Mouse (Mus musculus) spleen, adult 2 months (tissue): ENCODE measurements around the gene Prdx5. TPM values are rescaled to one million over a fixed set of nuclear protein-coding genes. Genes with fewer than 3 reads are reported as not detected.

Experiments used
- DNase-seq, 2 experiments: peaks; one replicate each; pipeline versions ENCODE4 v3.0.0 to v3.0.0-alpha.2; 2012 to 2021; ENCODE audit warnings: low spot score in 2 of 2, low read depth in 1 of 2
- H3K27ac ChIP-seq: fragments of 200-500 bp; 2 replicates; pipeline ENCODE4 v1.5.1; 2012; ENCODE audit warnings: low read length, inconsistent platforms; ENCODE audit not compliant: insufficient read depth
- H3K27me3 ChIP-seq: fragments of 200-500 bp; 2 replicates; pipeline ENCODE4 v1.6.1; 2012; ENCODE audit warnings: mild to moderate bottlenecking, moderate library complexity, low read length, inconsistent platforms; ENCODE audit not compliant: control insufficient read depth, insufficient read depth
- H3K36me3 ChIP-seq: fragments of 200-500 bp; 2 replicates; pipeline ENCODE4 v1.6.1; 2012; ENCODE audit warnings: mild to moderate bottlenecking, low read length, inconsistent platforms; ENCODE audit not compliant: control insufficient read depth, insufficient read depth
- H3K4me1 ChIP-seq: fragments of 200-500 bp; 2 replicates; pipeline ENCODE4 v1.6.1; 2011; ENCODE audit warnings: inconsistent platforms; ENCODE audit not compliant: control insufficient read depth, insufficient read depth, insufficient read length
- H3K4me3 ChIP-seq: fragments of 200-500 bp; 2 replicates; pipeline ENCODE4 v1.5.1; 2011; ENCODE audit warnings: mild to moderate bottlenecking, inconsistent platforms; ENCODE audit not compliant: insufficient read depth, insufficient read length; ENCODE audit errors: extremely low read depth
- CTCF ChIP-seq: fragments of 200-500 bp; IDR thresholded peaks from 2 replicates; pipeline ENCODE4 v1.5.1; 2011; ENCODE audit warnings: mild to moderate bottlenecking, inconsistent platforms; ENCODE audit not compliant: insufficient read depth, insufficient read length, insufficient replicate concordance; ENCODE audit errors: extremely low read depth
- POLR2A ChIP-seq: fragments of 200-500 bp; IDR thresholded peaks from 2 replicates; pipeline ENCODE4 v1.6.1; 2011; ENCODE audit warnings: low read depth, low read length, inconsistent platforms
- WGBS: fragments of 180-500 bp; shearing (Covaris S2); methylation state at CpG from one replicate; pipeline ENCODE4 v1.1.7; 2018; 5-methylcytosine and 5-hydroxymethylcytosine counted together
- polyA plus RNA-seq: library from polyadenylated mRNA; depleted of rRNA; stranded (reverse); fragments of >200 nt; gene quantifications from 2 replicates; pipeline ENCODE4 v1.2.3, GENCODE M21; 2012

The Prdx5 gene
- polyA plus RNA-seq, 1 experiment, result 54.6 TPM

DNA sequence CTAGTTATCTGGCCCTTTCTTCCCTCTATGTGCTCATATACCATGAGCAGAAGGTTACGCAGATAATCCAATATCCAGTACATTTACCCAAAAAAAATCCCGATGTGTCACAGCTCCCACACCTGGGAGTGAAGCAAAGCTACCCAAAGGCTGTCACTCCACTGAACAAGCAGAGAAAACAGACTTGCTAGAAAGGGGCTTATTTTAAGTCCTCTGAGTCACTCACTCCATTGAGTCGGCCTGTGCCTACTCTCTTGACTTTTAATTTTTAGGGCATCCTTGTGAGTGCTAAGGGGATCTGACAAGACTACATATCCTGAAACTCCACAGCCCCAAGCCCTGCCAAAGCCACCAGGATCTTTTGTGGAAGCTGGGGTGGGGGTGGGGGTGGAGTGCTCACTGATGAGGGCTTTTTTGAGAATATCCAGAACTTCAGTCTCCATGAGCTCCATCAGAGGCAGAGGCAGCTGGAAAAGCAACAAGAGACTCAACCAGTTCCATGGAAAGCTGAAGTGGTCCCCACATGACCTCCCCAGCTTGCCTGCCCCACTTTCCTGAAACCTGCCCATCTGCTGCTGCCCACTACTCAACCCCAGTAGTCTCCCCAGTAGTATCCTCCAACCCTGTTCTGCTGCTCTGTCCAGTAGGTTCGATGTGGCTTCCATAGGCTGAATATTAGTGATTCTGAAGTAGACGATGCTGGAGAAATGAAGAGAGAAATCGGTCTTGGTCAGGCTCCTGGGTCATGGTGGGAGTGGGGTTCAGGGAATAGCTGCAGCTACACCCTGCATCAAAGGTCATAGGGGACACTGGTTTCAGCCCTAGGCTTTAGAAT, 13.2 kb upstream of the Prdx5 start:
- H3K4me3 ChIP-seq, result no peak overlapping the region
- peaks cover 12% of the 10 kb centered on the region for H3K27me3 ChIP-seq
- DNase-seq, result no peak
- no peak for TF ChIP-seq POLR2A
- no peak for TF ChIP-seq CTCF
- H3K4me1 ChIP-seq, result peaks cover 13% of the 10 kb centered on the region
- 71% methylated on average over 6 of the region's 6 CpGs for WGBS
- no peak overlapping the region for H3K27ac ChIP-seq
- H3K36me3 ChIP-seq, result peaks cover 2% of the 10 kb centered on the region; the same call in 1 of the 2 replicates

DNA sequence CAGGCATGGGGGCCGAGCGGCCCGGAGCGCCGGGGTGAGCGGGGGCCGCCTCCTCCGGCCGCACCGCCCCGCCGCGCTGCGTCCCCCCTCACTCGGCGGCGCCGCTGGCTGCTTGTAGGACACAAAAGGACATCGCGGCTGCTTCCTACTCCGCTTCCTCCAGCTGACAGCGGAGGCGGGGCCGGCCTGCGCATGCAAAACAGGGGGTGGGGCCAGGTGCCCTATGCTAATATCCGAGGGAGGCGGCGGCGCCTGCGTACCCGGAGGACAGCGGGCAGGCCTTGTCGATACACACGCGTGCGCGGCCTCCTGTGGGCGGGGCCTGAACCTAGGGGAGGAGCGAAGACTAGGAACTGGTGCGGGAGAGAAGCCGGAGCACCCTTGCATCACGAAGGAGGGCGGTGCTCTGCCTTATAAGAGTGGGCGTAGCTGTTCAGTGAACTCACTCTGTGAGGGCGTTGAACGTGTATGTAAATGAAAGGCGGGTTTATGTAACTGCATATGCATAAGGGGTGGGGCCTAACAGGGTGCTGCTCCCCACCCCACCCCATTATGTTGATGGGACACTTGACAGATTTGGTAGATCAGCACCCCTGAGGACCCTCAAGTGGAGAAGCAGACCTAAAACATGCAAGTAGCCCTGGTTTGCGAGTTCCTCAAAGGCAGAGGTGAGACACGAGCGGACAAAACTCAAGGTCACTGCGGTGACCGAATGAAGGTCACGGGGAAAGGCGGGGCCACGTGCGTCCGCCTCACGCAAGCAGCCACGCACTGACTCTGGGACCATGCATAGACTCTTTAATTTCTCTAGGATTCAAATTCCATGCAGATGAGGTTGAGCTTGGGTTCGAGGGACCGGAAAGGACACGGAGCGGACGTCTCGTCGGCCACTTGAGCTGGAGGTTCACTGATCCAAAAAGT, 12.0 kb upstream of the Prdx5 start, which contains the start of gene Esrra:
Gene Esrra, minus strand, starts transcription at position 167 of the 921 bp plus-strand sequence.
- Histone ChIP-seq H3K4me1 (peaks cover 13% of the 10 kb centered on the region), H3K36me3 (peaks cover 3% of the 10 kb centered on the region; the same call in 1 of the 2 replicates), H3K27ac (peak within 1 kb of the TSS; percentile 78), H3K27me3 (peaks cover 9% of the 10 kb centered on the region), H3K4me3 (peak within 1 kb of the TSS; percentile 78)
- TF ChIP-seq POLR2A (peak; percentile 57), CTCF (no peak)
- under 1% methylated on average over 65 of the region's 66 CpGs for WGBS
- peak; percentile 100 for DNase-seq

DNA sequence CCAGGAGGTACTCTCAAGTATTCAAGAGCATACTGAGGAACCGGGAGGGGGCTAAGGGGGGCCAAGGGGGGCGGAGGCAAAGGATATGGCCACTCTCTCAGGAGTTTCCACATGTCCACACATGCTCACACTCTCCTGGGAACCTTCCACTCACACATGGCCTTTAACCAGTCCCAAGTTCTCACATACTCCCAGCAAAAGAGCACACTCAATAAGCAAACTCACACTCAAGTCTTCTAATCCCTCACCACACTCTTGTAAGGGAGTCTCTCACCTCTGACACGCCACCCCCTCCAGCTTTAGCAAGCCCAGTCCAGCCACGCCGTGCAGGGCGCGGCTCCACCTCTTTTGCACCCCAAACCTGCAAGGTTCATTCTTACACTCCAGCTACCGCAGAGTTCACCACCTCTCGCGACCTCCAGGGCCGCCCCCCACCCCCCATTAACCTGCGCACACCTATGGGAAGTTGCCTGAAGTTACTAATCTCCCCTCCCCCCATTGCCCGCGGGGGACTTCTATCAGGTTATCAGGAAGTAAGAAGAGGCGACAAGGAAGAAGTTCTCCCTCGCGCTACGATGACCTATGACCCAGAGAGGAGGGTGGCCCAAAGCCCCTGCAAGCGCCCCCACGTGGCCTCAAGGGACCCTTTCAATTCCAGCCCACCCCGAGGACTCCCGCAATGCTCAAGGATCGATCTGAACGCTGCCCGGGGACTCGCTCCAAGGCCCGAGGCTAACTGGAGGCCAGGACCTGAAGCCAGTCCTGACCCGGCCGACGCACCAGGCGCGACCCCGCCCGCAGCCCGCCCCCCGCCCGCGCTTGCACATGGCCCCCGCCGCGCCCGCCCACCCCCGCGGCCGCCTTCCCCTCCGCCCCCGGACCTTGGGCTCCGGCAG, 11.1 kb upstream of the Prdx5 start:
- Histone ChIP-seq H3K4me1 (peaks cover 12% of the 10 kb centered on the region), H3K27ac (peak overlapping the region; percentile 78), H3K27me3 (peaks cover 5% of the 10 kb centered on the region), H3K36me3 (peaks cover 3% of the 10 kb centered on the region), H3K4me3 (peak overlapping the region; percentile 78)
- peak; percentile 30 to 66 for DNase-seq
- TF ChIP-seq POLR2A (no peak), CTCF (no peak)
- 2% methylated on average over 42 of the region's 48 CpGs for WGBS

DNA sequence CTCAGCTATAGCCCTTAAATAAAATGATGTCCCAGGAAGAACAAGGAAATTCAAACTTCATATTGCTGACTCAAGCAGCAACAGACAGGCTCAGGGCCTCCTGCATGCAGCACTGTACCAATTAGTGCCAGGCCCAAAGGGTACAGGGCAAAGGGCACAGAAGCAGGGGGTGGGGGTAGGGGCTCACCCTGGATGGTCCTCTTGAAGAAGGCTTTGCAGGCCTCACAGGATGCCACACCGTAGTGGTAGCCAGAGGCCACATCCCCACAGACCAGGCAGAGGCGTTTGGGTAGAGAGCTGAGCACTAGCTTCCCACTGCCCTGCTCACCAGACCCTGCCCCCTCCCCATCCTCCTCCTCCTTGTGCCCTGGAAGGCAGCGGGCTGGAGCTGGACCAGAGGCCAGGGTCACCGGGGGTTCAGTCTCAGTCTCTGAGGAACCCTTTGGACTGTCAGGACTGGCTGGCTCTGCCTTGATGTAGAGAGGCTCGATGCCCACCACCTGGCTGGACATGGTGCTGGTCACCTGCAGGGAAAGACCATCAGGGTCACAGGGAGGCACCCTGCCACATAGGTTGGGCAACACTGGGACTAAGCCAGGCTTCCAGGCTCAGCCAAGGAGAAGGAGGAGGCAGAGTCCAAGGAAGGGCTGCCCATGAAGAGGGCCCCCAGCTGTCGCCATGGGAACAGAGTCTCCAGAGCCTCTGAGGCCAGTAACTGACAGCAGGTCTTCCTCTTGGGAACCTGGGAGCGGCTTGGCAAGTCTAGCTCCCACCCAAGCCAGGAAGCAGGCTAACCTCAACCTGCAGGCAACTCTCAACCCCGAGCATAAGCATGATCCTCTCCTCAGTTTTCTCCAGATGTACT, 10.2 kb upstream of the Prdx5 start:
- no peak overlapping the region for H3K27ac ChIP-seq
- H3K4me3 ChIP-seq, result peak overlapping the region; percentile 78
- no peaks in the 10 kb centered on the region for H3K27me3 ChIP-seq
- DNase-seq, result no peak
- H3K4me1 ChIP-seq, result peaks cover 9% of the 10 kb centered on the region; the same call in 1 of the 2 replicates
- TF ChIP-seq CTCF (no peak), POLR2A (no peak)
- H3K36me3 ChIP-seq, result peaks cover 3% of the 10 kb centered on the region
- 67% methylated on average over 8 of the region's 8 CpGs for WGBS

DNA sequence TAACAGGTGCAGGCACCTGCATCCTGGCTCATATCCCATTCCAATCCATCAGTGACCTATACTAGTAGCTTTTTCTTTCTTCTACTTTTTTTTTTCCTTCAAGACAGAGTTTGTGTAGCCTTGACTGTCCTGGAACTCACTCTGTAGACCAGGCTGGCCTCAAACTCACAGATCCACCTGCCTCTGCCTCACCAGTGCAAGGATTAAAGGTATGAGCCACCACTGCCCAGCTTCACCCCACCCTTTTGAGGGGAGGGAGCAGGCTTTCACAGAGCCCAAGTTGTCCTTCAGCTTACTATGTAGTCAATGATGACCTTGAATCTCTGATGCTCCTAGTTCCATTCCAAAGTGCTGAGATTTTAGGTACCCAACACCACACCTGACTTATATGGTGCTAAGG, 9.5 kb upstream of the Prdx5 start:
- TF ChIP-seq CTCF (no peak), POLR2A (no peak)
- DNase-seq, result no peak
- peaks cover 3% of the 10 kb centered on the region; the same call in 1 of the 2 replicates for H3K4me1 ChIP-seq
- peaks cover 3% of the 10 kb centered on the region for H3K36me3 ChIP-seq
- H3K4me3 ChIP-seq, result no peak overlapping the region
- H3K27me3 ChIP-seq, result no peaks in the 10 kb centered on the region
- H3K27ac ChIP-seq, result no peak overlapping the region
